Mouse (Mus musculus) layer of hippocampus, adult 2 months (tissue): ENCODE measurements around the gene Mettl16. TPM values are rescaled to one million over a fixed set of nuclear protein-coding genes. Genes with fewer than 3 reads are reported as not detected.

Experiments
- DNase-seq, 2 experiments: peaks; one replicate each; pipeline ENCODE4 v3.0.0; 2022; ENCODE audit warnings: low spot score in 2 of 2
- H3K27ac ChIP-seq: fragments of 200-600 bp; 2 replicates; pipeline ENCODE4 v1.8.1; 2022
- H3K4me3 ChIP-seq: fragments of 200-600 bp; 2 replicates; pipeline ENCODE4 v1.8.1; 2022; ENCODE audit warnings: mild to moderate bottlenecking
- CTCF ChIP-seq: fragments of 200-600 bp; conservative IDR thresholded peaks from 2 replicates; pipeline ENCODE4 v1.8.1; 2022; ENCODE audit warnings: antibody characterized with exemption, mild to moderate bottlenecking, moderate library complexity
- total RNA-seq, 2 experiments: library from RNA; stranded (reverse); gene quantifications; 2 replicates each; pipeline ENCODE4 v1.2.3; 2021

The Mettl16 gene
- total RNA-seq, 2 experiments from 2014 or later: 31.2 to 31.3 TPM

GRCm38 (mm10) chr11:74845784-74846183 is 75.2 kb downstream of the Mettl16 start:
- H3K4me3 ChIP-seq: no peak overlapping the region
- no peak overlapping the region for H3K27ac ChIP-seq
- no peak for DNase-seq
- TF ChIP-seq CTCF: peak; percentile 72

- DNase-seq: peak; percentile 67 to 78
- peak; percentile 88 for TF ChIP-seq CTCF
- no peak overlapping the region for H3K4me3 ChIP-seq
- no peak overlapping the region; the same call in 1 of the 2 replicates for H3K27ac ChIP-seq
These were observed 77.4 kb downstream of the Mettl16 start for GRCm38 (mm10) chr11:74847919-74848521.

- TF ChIP-seq CTCF: no peak
- no peak overlapping the region for H3K4me3 ChIP-seq
- no peak for DNase-seq
- H3K27ac ChIP-seq: peak overlapping the region; percentile 28; the same call in 1 of the 2 replicates
These were observed 80.5 kb downstream of the Mettl16 start for GRCm38 (mm10) chr11:74850998-74851661.

GRCm38 (mm10) chr11:74857756-74858155 is 87.1 kb downstream of the Mettl16 start:
- DNase-seq: no peak
- Histone ChIP-seq H3K27ac (0 out of 2 replicates have a peak overlapping the region, but pooled peaks have one; percentile 23), H3K4me3 (no peak overlapping the region)
- no peak for TF ChIP-seq CTCF

GRCm38 (mm10) chr11:74862129-74862528 is 91.5 kb downstream of the Mettl16 start:
- Histone ChIP-seq H3K4me3 (no peak overlapping the region), H3K27ac (no peak overlapping the region)
- no peak for TF ChIP-seq CTCF
- DNase-seq: no peak

- Histone ChIP-seq H3K27ac (no peak overlapping the region), H3K4me3 (no peak overlapping the region)
- TF ChIP-seq CTCF: peak; percentile 74
- DNase-seq: peak in 1 of 2 experiments; percentile 44
These were observed 92.8 kb downstream of the Mettl16 start for GRCm38 (mm10) chr11:74863471-74863870.

GRCm38 (mm10) chr11:74864421-74864820 is 93.8 kb downstream of the Mettl16 start:
- no peak overlapping the region for H3K27ac ChIP-seq
- no peak overlapping the region for H3K4me3 ChIP-seq
- DNase-seq: no peak
- TF ChIP-seq CTCF: no peak

GRCm38 (mm10) chr11:74865252-74865651 is 94.6 kb downstream of the Mettl16 start:
- H3K27ac ChIP-seq: no peak overlapping the region
- no peak for DNase-seq
- no peak overlapping the region for H3K4me3 ChIP-seq

GRCm38 (mm10) chr11:74866640-74867039 is 96.0 kb downstream of the Mettl16 start:
- Histone ChIP-seq H3K27ac (peak overlapping the region; percentile 47), H3K4me3 (no peak overlapping the region)
- peak; percentile 44 to 62 for DNase-seq
- TF ChIP-seq CTCF: no peak

More at GRCm38 (mm10) chr11:74865252-74865651, 94.6 kb downstream of the Mettl16 start:
- no peak for TF ChIP-seq CTCF

- no peak for TF ChIP-seq CTCF
- Histone ChIP-seq H3K4me3 (no peak overlapping the region), H3K27ac (peak overlapping the region; percentile 47)
- DNase-seq: no peak
These were observed 96.6 kb downstream of the Mettl16 start for GRCm38 (mm10) chr11:74867181-74867580.

GRCm38 (mm10) chr11:74868046-74868760 is 97.6 kb downstream of the Mettl16 start:
- Histone ChIP-seq H3K4me3 (no peak overlapping the region), H3K27ac (0 out of 2 replicates have a peak overlapping the region, but pooled peaks have one; percentile 47)
- TF ChIP-seq CTCF: no peak
- DNase-seq: no peak

- TF ChIP-seq CTCF: no peak
- DNase-seq: no peak
- H3K4me3 ChIP-seq: no peak overlapping the region
- H3K27ac ChIP-seq: peak overlapping the region; percentile 83
These were observed 99.0 kb downstream of the Mettl16 start for GRCm38 (mm10) chr11:74869603-74870002.

GRCm38 (mm10) chr11:74870544-74870943 is 99.9 kb downstream of the Mettl16 start:
- Histone ChIP-seq H3K4me3 (no peak overlapping the region), H3K27ac (peak overlapping the region; percentile 83)
- DNase-seq: no peak
- TF ChIP-seq CTCF: no peak
